Mouse (Mus musculus): ENCODE measurements around the gene Smc1b. TPM values are rescaled to one million over a fixed set of nuclear protein-coding genes. Genes with fewer than 3 reads are reported as not detected.

Smc1b gene
- polyA plus RNA-seq, 1 experiment from 2014 or later = 0.11 TPM

DNA sequence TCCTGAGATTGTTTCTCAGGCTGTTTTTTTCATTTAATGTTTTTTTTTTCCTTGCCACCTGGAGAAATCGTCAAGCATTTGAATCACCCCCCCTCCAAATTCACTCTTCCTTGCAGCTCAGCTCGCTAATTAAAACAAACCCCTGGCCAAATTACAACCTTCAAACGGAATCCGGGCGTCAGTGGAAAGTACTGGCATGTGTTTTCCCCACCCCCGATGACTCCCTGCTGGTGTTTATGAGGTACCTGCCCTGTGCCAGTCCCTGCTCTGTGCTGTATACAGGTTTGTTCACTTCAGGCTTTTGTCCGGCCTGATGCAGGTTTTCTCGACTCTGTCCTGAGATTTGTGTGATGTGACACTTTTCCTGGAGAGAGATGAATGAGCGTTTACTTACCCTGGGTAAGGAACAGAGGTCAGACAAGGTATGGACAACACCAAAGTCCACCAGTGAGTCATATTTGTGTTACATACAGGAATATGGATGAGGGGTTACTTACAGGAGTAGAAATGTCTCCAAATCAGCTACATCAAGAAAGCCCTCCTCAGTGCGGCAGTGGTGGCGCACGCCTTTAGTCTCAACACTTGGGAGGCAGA is 35.4 kb upstream of the Smc1b start:
- H3K4me2 ChIP-seq = no peak overlapping the region
- WGBS (ENCODE audit: insufficient replicate concordance) = 55% methylated on average over 12 of the region's 12 CpGs
- peaks cover 15% of the 10 kb centered on the region; the same call in 1 of the 2 replicates for H3K4me1 ChIP-seq (ENCODE audit: control insufficient read depth, insufficient read depth, low read length)
- no peak overlapping the region for H3K4me3 ChIP-seq (ENCODE audit: low read depth, low read length)
- H3K36me3 ChIP-seq (ENCODE audit: control insufficient read depth, insufficient read depth, low read length) = no peaks in the 10 kb centered on the region
- no peak for ATAC-seq (replicated peaks; ENCODE audit: insufficient number of reproducible peaks, low FRiP score, low TSS enrichment)
- H3K27ac ChIP-seq (ENCODE audit: low read depth, low read length) = no peak overlapping the region
- H3K9me3 ChIP-seq (replicated peaks; ENCODE audit: control insufficient read depth, low read length) = no peaks in the 10 kb centered on the region
- 0 out of 2 replicates have a peak, but pooled peaks cover 3% of the 10 kb centered on the region for H3K27me3 ChIP-seq (ENCODE audit: control insufficient read depth, insufficient read depth, low read length)
- H3K9ac ChIP-seq (ENCODE audit: low read depth, low read length) = no peak overlapping the region

GRCm38 (mm10) chr15:85166433-85166933 is 34.7 kb upstream of the Smc1b start:
- Histone ChIP-seq H3K9ac (ENCODE audit: low read depth, low read length) (no peak overlapping the region), H3K4me2 (no peak overlapping the region), H3K4me1 (ENCODE audit: control insufficient read depth, insufficient read depth, low read length) (peaks cover 14% of the 10 kb centered on the region; the same call in 1 of the 2 replicates), H3K36me3 (ENCODE audit: control insufficient read depth, insufficient read depth, low read length) (no peaks in the 10 kb centered on the region), H3K9me3 (replicated peaks; ENCODE audit: control insufficient read depth, low read length) (no peaks in the 10 kb centered on the region), H3K27me3 (ENCODE audit: control insufficient read depth, insufficient read depth, low read length) (0 out of 2 replicates have a peak, but pooled peaks cover 3% of the 10 kb centered on the region), H3K4me3 (ENCODE audit: low read depth, low read length) (no peak overlapping the region), H3K27ac (ENCODE audit: low read depth, low read length) (no peak overlapping the region)
- ATAC-seq (replicated peaks; ENCODE audit: insufficient number of reproducible peaks, low FRiP score, low TSS enrichment) = no peak
- WGBS (ENCODE audit: insufficient replicate concordance) = 45% methylated on average over 11 of the region's 11 CpGs

DNA sequence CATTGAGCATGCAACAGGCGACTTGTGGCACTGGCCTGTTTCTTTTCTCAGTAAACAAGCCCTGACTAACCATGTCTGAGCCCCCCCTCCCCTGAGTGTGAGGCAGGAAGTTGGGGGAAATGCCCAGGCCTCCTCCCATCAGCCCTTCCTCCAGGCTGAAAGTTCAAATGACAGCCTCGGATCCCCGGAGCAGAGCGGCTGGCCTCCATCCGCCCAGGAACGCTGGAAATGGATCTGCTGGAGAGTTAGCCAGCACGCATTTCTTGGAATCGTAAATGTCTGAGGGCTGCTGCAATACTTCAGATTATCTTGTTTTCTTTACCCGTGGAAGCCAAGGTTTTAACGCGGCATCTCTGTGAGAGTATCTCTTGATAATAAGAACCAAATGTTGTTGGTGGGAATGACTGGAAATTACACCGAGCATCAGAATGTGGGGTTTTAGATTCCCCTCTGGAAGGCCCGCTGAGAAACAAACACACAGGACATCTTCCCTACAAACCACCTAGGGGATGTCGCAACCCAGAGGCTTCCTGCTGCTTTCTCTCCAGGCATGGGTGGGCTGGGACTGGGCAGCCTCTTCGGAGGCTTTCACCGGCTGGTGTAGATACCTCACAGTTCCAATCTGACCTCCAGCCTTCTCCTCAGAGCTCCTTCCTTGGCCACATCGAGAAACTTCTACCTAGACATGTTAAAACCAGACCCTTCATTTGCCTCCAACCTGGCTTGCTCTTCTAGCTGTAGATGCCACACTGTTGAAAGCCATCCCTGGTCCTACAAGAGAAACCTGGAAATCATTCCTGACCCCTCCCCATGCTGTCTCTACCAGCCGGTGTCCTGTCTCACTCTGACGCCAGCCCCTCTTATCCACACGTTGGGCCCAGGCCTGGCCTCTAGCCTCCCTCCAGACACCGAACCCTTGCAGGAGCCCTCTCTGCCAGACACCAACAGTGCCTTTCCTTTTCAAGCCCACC is 31.2 kb upstream of the Smc1b start:
- no peak for ATAC-seq (replicated peaks; ENCODE audit: insufficient number of reproducible peaks, low FRiP score, low TSS enrichment)
- Histone ChIP-seq H3K27me3 (ENCODE audit: control insufficient read depth, insufficient read depth, low read length) (peaks cover 6% of the 10 kb centered on the region; the same call in 1 of the 2 replicates), H3K9me3 (replicated peaks; ENCODE audit: control insufficient read depth, low read length) (no peaks in the 10 kb centered on the region), H3K36me3 (ENCODE audit: control insufficient read depth, insufficient read depth, low read length) (no peaks in the 10 kb centered on the region), H3K4me1 (ENCODE audit: control insufficient read depth, insufficient read depth, low read length) (peaks cover 14% of the 10 kb centered on the region), H3K9ac (ENCODE audit: low read depth, low read length) (no peak overlapping the region), H3K4me3 (ENCODE audit: low read depth, low read length) (no peak overlapping the region), H3K4me2 (no peak overlapping the region), H3K27ac (ENCODE audit: low read depth, low read length) (no peak overlapping the region)
- WGBS (ENCODE audit: insufficient replicate concordance) = 27% methylated on average over 21 of the region's 21 CpGs

GRCm38 (mm10) chr15:85161416-85161815 is 29.7 kb upstream of the Smc1b start:
- Histone ChIP-seq H3K9ac (ENCODE audit: low read depth, low read length) (no peak overlapping the region), H3K4me3 (ENCODE audit: low read depth, low read length) (no peak overlapping the region), H3K4me2 (no peak overlapping the region), H3K9me3 (replicated peaks; ENCODE audit: control insufficient read depth, low read length) (no peaks in the 10 kb centered on the region), H3K36me3 (ENCODE audit: control insufficient read depth, insufficient read depth, low read length) (no peaks in the 10 kb centered on the region), H3K27me3 (ENCODE audit: control insufficient read depth, insufficient read depth, low read length) (peaks cover 6% of the 10 kb centered on the region; the same call in 1 of the 2 replicates), H3K27ac (ENCODE audit: low read depth, low read length) (no peak overlapping the region), H3K4me1 (ENCODE audit: control insufficient read depth, insufficient read depth, low read length) (peaks cover 17% of the 10 kb centered on the region)
- no peak for ATAC-seq (replicated peaks; ENCODE audit: insufficient number of reproducible peaks, low FRiP score, low TSS enrichment)

DNA sequence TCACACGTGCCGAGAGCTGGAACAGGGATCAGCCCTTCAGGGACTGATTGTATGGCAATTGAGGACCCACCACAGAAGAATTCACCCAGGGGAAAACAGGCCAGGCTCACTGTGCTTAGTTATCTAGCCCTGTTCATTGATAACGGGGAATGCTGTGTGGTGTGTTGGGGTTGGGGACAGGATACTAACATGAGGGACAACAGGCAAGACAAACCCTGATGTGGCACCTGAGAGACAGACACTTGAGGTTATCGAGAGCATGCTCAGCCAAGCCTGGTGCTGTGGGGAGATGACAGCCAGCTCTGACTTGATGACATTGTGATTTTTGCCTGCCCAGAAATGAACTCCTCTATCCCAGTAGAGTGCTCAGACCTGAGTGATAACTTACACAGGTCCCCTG is 24.4 kb upstream of the Smc1b start:
- H3K9ac ChIP-seq (ENCODE audit: low read depth, low read length) = no peak overlapping the region
- peaks cover 6% of the 10 kb centered on the region; the same call in 1 of the 2 replicates for H3K27me3 ChIP-seq (ENCODE audit: control insufficient read depth, insufficient read depth, low read length)
- 23% methylated on average over 4 of the region's 4 CpGs for WGBS (ENCODE audit: insufficient replicate concordance)
- peak overlapping the region; percentile 50 for H3K27ac ChIP-seq (ENCODE audit: low read depth, low read length)
- no peaks in the 10 kb centered on the region for H3K36me3 ChIP-seq (ENCODE audit: control insufficient read depth, insufficient read depth, low read length)
- 0 out of 2 replicates have a peak, but pooled peaks have one; percentile 17 for ATAC-seq (replicated peaks; ENCODE audit: insufficient number of reproducible peaks, low FRiP score, low TSS enrichment)
- H3K4me3 ChIP-seq (ENCODE audit: low read depth, low read length) = no peak overlapping the region
- peaks cover 21% of the 10 kb centered on the region for H3K4me1 ChIP-seq (ENCODE audit: control insufficient read depth, insufficient read depth, low read length)
- no peak overlapping the region for H3K4me2 ChIP-seq
- no peaks in the 10 kb centered on the region for H3K9me3 ChIP-seq (replicated peaks; ENCODE audit: control insufficient read depth, low read length)

- Histone ChIP-seq H3K9ac (ENCODE audit: low read depth, low read length) (no peak overlapping the region), H3K27ac (ENCODE audit: low read depth, low read length) (no peak overlapping the region), H3K4me3 (ENCODE audit: low read depth, low read length) (no peak overlapping the region), H3K36me3 (ENCODE audit: control insufficient read depth, insufficient read depth, low read length) (no peaks in the 10 kb centered on the region), H3K4me1 (ENCODE audit: control insufficient read depth, insufficient read depth, low read length) (peaks cover 21% of the 10 kb centered on the region), H3K9me3 (replicated peaks; ENCODE audit: control insufficient read depth, low read length) (no peaks in the 10 kb centered on the region), H3K4me2 (no peak overlapping the region), H3K27me3 (ENCODE audit: control insufficient read depth, insufficient read depth, low read length) (peaks cover 11% of the 10 kb centered on the region; the same call in 1 of the 2 replicates)
- 81% methylated on average over 3 of the region's 3 CpGs for WGBS (ENCODE audit: insufficient replicate concordance)
- no peak for ATAC-seq (replicated peaks; ENCODE audit: insufficient number of reproducible peaks, low FRiP score, low TSS enrichment)
These were observed 22.3 kb upstream of the Smc1b start for GRCm38 (mm10) chr15:85154091-85154490.

- H3K4me1 ChIP-seq (ENCODE audit: control insufficient read depth, insufficient read depth, low read length) = peaks cover 21% of the 10 kb centered on the region
- H3K27ac ChIP-seq (ENCODE audit: low read depth, low read length) = no peak overlapping the region
- no peak for ATAC-seq (replicated peaks; ENCODE audit: insufficient number of reproducible peaks, low FRiP score, low TSS enrichment)
- no peaks in the 10 kb centered on the region for H3K36me3 ChIP-seq (ENCODE audit: control insufficient read depth, insufficient read depth, low read length)
- no peak overlapping the region for H3K9ac ChIP-seq (ENCODE audit: low read depth, low read length)
- WGBS (ENCODE audit: insufficient replicate concordance) = 64% methylated on average over 3 of the region's 3 CpGs
- H3K4me3 ChIP-seq (ENCODE audit: low read depth, low read length) = no peak overlapping the region
- H3K9me3 ChIP-seq (replicated peaks; ENCODE audit: control insufficient read depth, low read length) = no peaks in the 10 kb centered on the region
- H3K4me2 ChIP-seq = no peak overlapping the region
- peaks cover 11% of the 10 kb centered on the region; the same call in 1 of the 2 replicates for H3K27me3 ChIP-seq (ENCODE audit: control insufficient read depth, insufficient read depth, low read length)
These were observed 20.8 kb upstream of the Smc1b start for GRCm38 (mm10) chr15:85152577-85152976.

- H3K27me3 ChIP-seq (ENCODE audit: control insufficient read depth, insufficient read depth, low read length) = peaks cover 11% of the 10 kb centered on the region; the same call in 1 of the 2 replicates
- H3K9me3 ChIP-seq (replicated peaks; ENCODE audit: control insufficient read depth, low read length) = no peaks in the 10 kb centered on the region
- 19% methylated on average over 13 of the region's 13 CpGs for WGBS (ENCODE audit: insufficient replicate concordance)
- H3K4me3 ChIP-seq (ENCODE audit: low read depth, low read length) = no peak overlapping the region
- peak overlapping the region; percentile 33 for H3K4me2 ChIP-seq
- ATAC-seq (replicated peaks; ENCODE audit: insufficient number of reproducible peaks, low FRiP score, low TSS enrichment) = no peak
- H3K27ac ChIP-seq (ENCODE audit: low read depth, low read length) = no peak overlapping the region
- H3K4me1 ChIP-seq (ENCODE audit: control insufficient read depth, insufficient read depth, low read length) = peaks cover 16% of the 10 kb centered on the region
- no peaks in the 10 kb centered on the region for H3K36me3 ChIP-seq (ENCODE audit: control insufficient read depth, insufficient read depth, low read length)
- no peak overlapping the region for H3K9ac ChIP-seq (ENCODE audit: low read depth, low read length)
These were observed 19.7 kb upstream of the Smc1b start for GRCm38 (mm10) chr15:85151433-85151918.

Measured in heart, embryonic 11.5 days (tissue).